Mouse (Mus musculus) small intestine, adult 2 months (tissue): ENCODE results near the gene Map3k6. TPM values are rescaled to one million over a fixed set of nuclear protein-coding genes. Genes with fewer than 3 reads are reported as not detected.

Experiments
- H3K27ac ChIP-seq: fragments of 200-500 bp; 2 replicates; pipeline ENCODE4 v1.5.1; 2012; ENCODE audit warnings: low read depth, low read length, control low read depth, inconsistent platforms; ENCODE audit not compliant: insufficient read depth
- H3K27me3 ChIP-seq: fragments of 200-500 bp; 2 replicates; pipeline ENCODE4 v1.6.1; 2012; ENCODE audit warnings: mild to moderate bottlenecking, moderate library complexity, low read length, inconsistent platforms; ENCODE audit not compliant: control insufficient read depth, insufficient read depth
- H3K36me3 ChIP-seq: fragments of 200-500 bp; 2 replicates; pipeline ENCODE4 v1.6.1; 2012; ENCODE audit warnings: mild to moderate bottlenecking, low read length, control low read depth, inconsistent platforms; ENCODE audit not compliant: control insufficient read depth, insufficient read depth
- H3K4me1 ChIP-seq: fragments of 200-500 bp; 2 replicates; pipeline ENCODE4 v1.6.1; 2012; ENCODE audit warnings: low read length, inconsistent platforms, mixed read lengths; ENCODE audit not compliant: control insufficient read depth, insufficient read depth, insufficient read length
- H3K4me3 ChIP-seq: fragments of 200-500 bp; 2 replicates; pipeline ENCODE4 v1.5.1; 2012; ENCODE audit warnings: low read depth, mild to moderate bottlenecking, control low read depth, inconsistent platforms, low read length, moderate library complexity
- CTCF ChIP-seq: fragments of 200-500 bp; IDR thresholded peaks from 2 replicates; pipeline ENCODE4 v1.5.1; 2012; ENCODE audit warnings: low read depth, mild to moderate bottlenecking, control low read depth, inconsistent platforms, low read length, moderate library complexity, mixed read lengths; ENCODE audit not compliant: insufficient replicate concordance, insufficient read length; ENCODE audit errors: extremely low read depth
- POLR2A ChIP-seq: fragments of 200-500 bp; IDR thresholded peaks from 2 replicates; pipeline ENCODE4 v1.6.1; 2012; ENCODE audit warnings: low read depth, mild to moderate bottlenecking, control low read depth, inconsistent platforms, low read length, moderate library complexity
- WGBS: fragments of 180-500 bp; shearing (Covaris S2); methylation state at CpG from one replicate; pipeline ENCODE4 v1.1.7; 2018; 5-methylcytosine and 5-hydroxymethylcytosine counted together
- polyA plus RNA-seq: library from polyadenylated mRNA; depleted of rRNA; stranded (reverse); fragments of >200 nt; gene quantifications from 2 replicates; pipeline ENCODE4 v1.2.3, GENCODE M21; 2012

The Map3k6 gene
- polyA plus RNA-seq, 1 experiment, result 75.5 TPM

DNA sequence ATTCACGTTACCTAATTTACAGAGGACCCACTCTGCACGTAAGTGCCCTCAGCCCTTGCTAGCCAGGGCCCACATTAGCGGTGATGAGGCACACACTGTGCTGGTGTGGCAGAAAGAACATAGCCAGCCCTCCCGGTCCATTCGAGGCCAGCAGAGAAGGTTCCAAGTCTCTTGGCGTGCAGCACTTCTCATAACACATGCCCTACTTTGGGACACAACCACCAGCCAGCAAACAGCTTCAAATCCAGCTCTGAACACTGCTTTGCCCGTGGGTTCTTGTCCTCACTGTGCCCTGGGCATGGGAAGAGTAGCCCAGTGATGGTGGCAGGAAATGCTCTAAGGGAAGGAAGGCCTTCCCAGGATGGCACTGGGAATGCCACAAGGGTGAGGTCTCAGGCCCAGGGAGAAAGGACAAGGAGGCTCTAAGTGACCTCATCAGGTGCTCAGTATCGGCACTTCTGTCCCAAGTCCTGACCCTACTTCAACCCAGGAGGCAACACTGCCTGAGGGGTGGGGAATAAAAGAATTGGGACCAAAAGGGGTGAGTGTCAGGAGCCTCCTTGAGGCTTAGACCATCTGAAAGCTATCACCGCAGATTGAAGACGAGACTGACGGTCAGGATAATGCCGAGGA lies 25.7 kb downstream of the Map3k6 start:
- Histone ChIP-seq H3K27me3 (no peaks in the 10 kb centered on the region), H3K4me3 (no peak overlapping the region), H3K27ac (no peak overlapping the region), H3K36me3 (peaks cover 51% of the 10 kb centered on the region), H3K4me1 (0 out of 2 replicates have a peak, but pooled peaks cover 3% of the 10 kb centered on the region)
- WGBS, result 94% methylated on average over 12 of the region's 12 CpGs
- no peak for TF ChIP-seq POLR2A
- no peak for TF ChIP-seq CTCF

GRCm38 (mm10) chr4:133268931-133269330 lies 28.3 kb downstream of the Map3k6 start:
- peaks cover 51% of the 10 kb centered on the region for H3K36me3 ChIP-seq
- no peak overlapping the region for H3K4me3 ChIP-seq
- H3K27me3 ChIP-seq, result no peaks in the 10 kb centered on the region
- no peaks in the 10 kb centered on the region for H3K4me1 ChIP-seq
- TF ChIP-seq CTCF, result no peak
- TF ChIP-seq POLR2A, result no peak
- H3K27ac ChIP-seq, result no peak overlapping the region
- 87% methylated on average over 3 of the region's 3 CpGs for WGBS

GRCm38 (mm10) chr4:133269596-133269995 lies 29.0 kb downstream of the Map3k6 start:
- Histone ChIP-seq H3K36me3 (peaks cover 50% of the 10 kb centered on the region), H3K27ac (no peak overlapping the region), H3K4me1 (no peaks in the 10 kb centered on the region), H3K27me3 (no peaks in the 10 kb centered on the region), H3K4me3 (no peak overlapping the region)
- WGBS, result 79% methylated on average over 3 of the region's 3 CpGs
- TF ChIP-seq POLR2A (no peak), CTCF (no peak)

DNA sequence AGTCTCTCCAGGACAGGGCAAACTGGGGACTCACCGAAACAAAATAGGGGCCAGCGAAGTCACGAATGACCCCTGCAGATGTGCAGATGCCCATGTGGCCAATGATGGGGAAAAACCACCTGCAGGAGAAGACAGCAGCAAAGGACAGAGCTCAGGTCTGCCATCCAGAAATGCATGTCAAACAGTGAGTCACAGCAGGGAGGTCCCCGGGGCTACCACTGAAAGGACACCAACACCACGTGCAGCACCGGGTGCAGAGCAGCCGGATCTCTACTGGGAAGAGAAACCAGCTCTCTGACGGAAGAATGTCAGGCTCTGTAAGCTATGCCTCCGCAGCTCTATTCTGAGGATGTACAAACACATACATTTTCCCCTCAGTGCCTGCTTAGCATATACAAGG lies 30.3 kb downstream of the Map3k6 start:
- no peak overlapping the region for H3K4me3 ChIP-seq
- H3K4me1 ChIP-seq, result peaks cover 6% of the 10 kb centered on the region; the same call in 1 of the 2 replicates
- H3K27me3 ChIP-seq, result no peaks in the 10 kb centered on the region
- H3K36me3 ChIP-seq, result peaks cover 42% of the 10 kb centered on the region
- 89% methylated on average over 9 of the region's 9 CpGs for WGBS
- H3K27ac ChIP-seq, result no peak overlapping the region
- TF ChIP-seq POLR2A (no peak), CTCF (no peak)

GRCm38 (mm10) chr4:133277104-133278026 lies 36.7 kb downstream of the Map3k6 start, which contains the start of gene Tmem222:
Gene Tmem222 (minus strand): TSS chr4:133277792.
- WGBS, result under 1% methylated on average over 73 of the region's 73 CpGs

GRCm38 (mm10) chr4:133278067-133278466 lies 37.4 kb downstream of the Map3k6 start:
- no peaks in the 10 kb centered on the region for H3K27me3 ChIP-seq
- H3K4me3 ChIP-seq, result peak overlapping the region; percentile 68
- 0 out of 2 replicates have a peak, but pooled peaks cover 2% of the 10 kb centered on the region for H3K36me3 ChIP-seq
- peaks cover 10% of the 10 kb centered on the region; the same call in 1 of the 2 replicates for H3K4me1 ChIP-seq
- TF ChIP-seq POLR2A (no peak), CTCF (no peak)
- WGBS, result 25% methylated on average over 6 of the region's 6 CpGs
- peak overlapping the region; percentile 70 for H3K27ac ChIP-seq

More at GRCm38 (mm10) chr4:133277104-133278026, 36.7 kb downstream of the Map3k6 start, which contains the start of gene Tmem222:
- Histone ChIP-seq H3K36me3 (0 out of 2 replicates have a peak, but pooled peaks cover 2% of the 10 kb centered on the region), H3K4me3 (peak within 1 kb of the TSS; percentile 68), H3K27me3 (no peaks in the 10 kb centered on the region), H3K4me1 (peaks cover 10% of the 10 kb centered on the region; the same call in 1 of the 2 replicates), H3K27ac (peak within 1 kb of the TSS; percentile 70)
- TF ChIP-seq CTCF (no peak), POLR2A (peak; percentile 64)
